Mouse (Mus musculus) MEL (cell line): ENCODE measurements around the gene Tmub1. TPM values are rescaled to one million over a fixed set of nuclear protein-coding genes. Genes with fewer than 3 reads are reported as not detected.
A peak's percentile ranks its signal among the peaks of the same experiment; 100 is the strongest.

Experiments
- DNase-seq: peaks from one replicate; pipeline ENCODE4 v3.0.0; 2011; ENCODE audit warnings: low read depth, low spot score
- H3K27ac ChIP-seq: 2 replicates; pipeline ENCODE4 v1.5.1; 2012; ENCODE audit warnings: low read depth, mild to moderate bottlenecking, control low read depth, low read length, moderate library complexity; ENCODE audit not compliant: control insufficient read depth
- H3K27me3 ChIP-seq, 2 experiments: fragments of 150-350 bp in 1 of 2; sonication (generic) in 1 of 2; 2 replicates each; pipeline ENCODE4 v1.6.1; 2012; ENCODE audit warnings: low read length in 2 of 2, mild to moderate bottlenecking in 2 of 2, improper control_type of control experiment in 1 of 2, moderate library complexity in 1 of 2; ENCODE audit not compliant: insufficient read depth in 2 of 2, control insufficient read depth in 1 of 2
- H3K36me3 ChIP-seq, 2 experiments: 2 replicates each; pipeline ENCODE4 v1.6.1; 2012 to 2014; ENCODE audit warnings: low read length in 2 of 2, improper control_type of control experiment in 1 of 2, inconsistent platforms in 1 of 2, mild to moderate bottlenecking in 1 of 2; ENCODE audit not compliant: insufficient read depth in 2 of 2, control insufficient read depth in 1 of 2
- H3K4me1 ChIP-seq, 2 experiments: fragments of 150-350 bp in 1 of 2; sonication (generic) in 1 of 2; 2 replicates each; pipeline ENCODE4 v1.6.1; 2012; ENCODE audit warnings: low read length in 2 of 2, improper control_type of control experiment in 1 of 2, mild to moderate bottlenecking in 1 of 2; ENCODE audit not compliant: insufficient read depth in 2 of 2, control insufficient read depth in 1 of 2
- H3K4me3 ChIP-seq, 2 experiments: fragments of 150-350 bp in 1 of 2; sonication (generic) in 1 of 2; 2 replicates each; pipeline ENCODE4 v1.5.1; 2012; ENCODE audit warnings: low read depth in 2 of 2, low read length in 2 of 2, mild to moderate bottlenecking in 2 of 2, moderate library complexity in 2 of 2, control low read depth in 1 of 2, improper control_type of control experiment in 1 of 2; ENCODE audit not compliant: control insufficient read depth in 1 of 2, insufficient read depth in 1 of 2
- H3K79me2 ChIP-seq: 2 replicates; pipeline ENCODE4 v1.6.1; 2012; ENCODE audit warnings: mild to moderate bottlenecking, low read length, moderate library complexity; ENCODE audit not compliant: control insufficient read depth, poor library complexity, insufficient read depth
- H3K9ac ChIP-seq: 2 replicates; pipeline ENCODE4 v1.6.1; 2012; ENCODE audit warnings: low read depth, mild to moderate bottlenecking, control low read depth, low read length, moderate library complexity; ENCODE audit not compliant: control insufficient read depth, poor library complexity, severe bottlenecking
- H3K9me3 ChIP-seq: fragments of 150-350 bp; sonication (generic); replicated peaks from 2 replicates; pipeline ENCODE4 v1.6.1; 2012; ENCODE audit warnings: mild to moderate bottlenecking, low read length, improper control_type of control experiment, moderate library complexity; ENCODE audit not compliant: insufficient read depth
- CHD2 ChIP-seq: IDR thresholded peaks from 2 replicates; pipeline ENCODE4 v1.6.1; 2011; ENCODE audit warnings: low read length, improper control_type of control experiment
- CTCF ChIP-seq, 3 experiments: IDR thresholded peaks in 2 of 3; conservative IDR thresholded peaks in 1 of 3; 2 replicates each; pipeline ENCODE4 v1.5.1; 2011 to 2012; ENCODE audit warnings: low read length in 3 of 3, low read depth in 2 of 3, mild to moderate bottlenecking in 2 of 3, improper control_type of control experiment in 1 of 3, inconsistent platforms in 1 of 3, mixed read lengths in 1 of 3, moderate library complexity in 1 of 3; ENCODE audit not compliant: control insufficient read depth in 1 of 3, insufficient read depth in 1 of 3, poor library complexity in 1 of 3, severe bottlenecking in 1 of 3
- ELF1 ChIP-seq: IDR thresholded peaks from 2 replicates; pipeline ENCODE4 v1.6.1; 2014; ENCODE audit warnings: low read depth, mild to moderate bottlenecking, inconsistent platforms, low read length, improper control_type of control experiment, moderate library complexity
- ETS1 ChIP-seq: IDR thresholded peaks from 2 replicates; pipeline ENCODE4 v1.6.1; 2012; ENCODE audit warnings: low read depth, mild to moderate bottlenecking, inconsistent platforms, low read length, improper control_type of control experiment, moderate library complexity
- GATA1 ChIP-seq: IDR thresholded peaks from 2 replicates; pipeline ENCODE4 v1.6.1; 2011; ENCODE audit warnings: low read depth, low read length, improper control_type of control experiment
- JUND ChIP-seq: IDR thresholded peaks from 2 replicates; pipeline ENCODE4 v1.6.1; 2011; ENCODE audit warnings: low read depth, mild to moderate bottlenecking, improper control_type of control experiment, low read length
- KAT2A ChIP-seq: conservative IDR thresholded peaks from 2 replicates; pipeline ENCODE4 v1.6.1; 2012; ENCODE audit warnings: low read depth, low read length, improper control_type of control experiment, inconsistent platforms
- MAFK ChIP-seq: IDR thresholded peaks from 2 replicates; pipeline ENCODE4 v1.6.1; 2011; ENCODE audit warnings: low read depth, mild to moderate bottlenecking, low read length, improper control_type of control experiment, borderline replicate concordance
- MAX ChIP-seq: IDR thresholded peaks from 2 replicates; pipeline ENCODE4 v1.6.1; 2011; ENCODE audit warnings: low read length, improper control_type of control experiment
- MAZ ChIP-seq: IDR thresholded peaks from 2 replicates; pipeline ENCODE4 v1.6.1; 2012; ENCODE audit warnings: low read depth, mild to moderate bottlenecking, inconsistent platforms, low read length, improper control_type of control experiment
- MYB ChIP-seq: IDR thresholded peaks from 2 replicates; pipeline ENCODE4 v1.6.1; 2011; ENCODE audit warnings: mild to moderate bottlenecking, low read depth, low read length, improper control_type of control experiment
- MYC ChIP-seq: IDR thresholded peaks from 2 replicates; pipeline ENCODE4 v1.6.1; 2011; ENCODE audit warnings: low read depth, mild to moderate bottlenecking, low read length, improper control_type of control experiment, moderate library complexity
- RAD21 ChIP-seq: IDR thresholded peaks from 2 replicates; pipeline ENCODE4 v1.6.1; 2011; ENCODE audit warnings: mild to moderate bottlenecking, low read depth, low read length, improper control_type of control experiment
- SIN3A ChIP-seq: IDR thresholded peaks from 2 replicates; pipeline ENCODE4 v1.6.1; 2012; ENCODE audit warnings: low read length, improper control_type of control experiment, inconsistent platforms
- TAL1 ChIP-seq: IDR thresholded peaks from 2 replicates; pipeline ENCODE4 v1.6.1; 2012; ENCODE audit warnings: mild to moderate bottlenecking, inconsistent platforms, low read length, moderate library complexity, mixed read lengths
- UBTF ChIP-seq: IDR thresholded peaks from 2 replicates; pipeline ENCODE4 v1.6.1; 2012; ENCODE audit warnings: low read depth, mild to moderate bottlenecking, inconsistent platforms, low read length, improper control_type of control experiment, moderate library complexity, borderline replicate concordance; ENCODE audit not compliant: insufficient read depth
- USF2 ChIP-seq, 2 experiments: IDR thresholded peaks; 2 replicates each; pipeline ENCODE4 v1.6.1; 2011 to 2012; ENCODE audit warnings: improper control_type of control experiment in 2 of 2, low read length in 2 of 2, borderline replicate concordance in 1 of 2, inconsistent platforms in 1 of 2, low read depth in 1 of 2, mild to moderate bottlenecking in 1 of 2; ENCODE audit not compliant: insufficient read depth in 1 of 2
- ZC3H11A ChIP-seq: IDR thresholded peaks from 2 replicates; pipeline ENCODE4 v1.6.1; 2012; ENCODE audit warnings: low read depth, mild to moderate bottlenecking, inconsistent platforms, low read length, improper control_type of control experiment
- ZKSCAN1 ChIP-seq: IDR thresholded peaks from 2 replicates; pipeline ENCODE4 v1.6.1; 2012; ENCODE audit warnings: low read depth, mild to moderate bottlenecking, inconsistent platforms, low read length, improper control_type of control experiment, moderate library complexity
- ZMIZ1 ChIP-seq: IDR thresholded peaks from 2 replicates; pipeline ENCODE4 v1.6.1; 2012; ENCODE audit warnings: low read depth, mild to moderate bottlenecking, inconsistent platforms, low read length, improper control_type of control experiment, moderate library complexity
- ZNF384 ChIP-seq: IDR thresholded peaks from 2 replicates; pipeline ENCODE4 v1.6.1; 2012; ENCODE audit warnings: low read depth, mild to moderate bottlenecking, inconsistent platforms, low read length, improper control_type of control experiment
- polyA plus RNA-seq, 2 experiments: library from polyadenylated mRNA; stranded (reverse) in 1 of 2; unstranded in 1 of 2; fragments of >175 nt in 1 of 2; fragments of >200 nt in 1 of 2; gene quantifications; 2 replicates each; pipeline versions ENCODE4 v1.2.1 to v1.2.4; 2012; ENCODE audit warnings: low replicate concordance in 2 of 2, low read depth in 1 of 2; ENCODE audit not compliant: insufficient read length in 2 of 2, insufficient read depth in 1 of 2, missing spikeins in 1 of 2
- total RNA-seq: library from RNA; depleted of rRNA; stranded (reverse); fragments of 300-350 nt; gene quantifications from 2 replicates; pipeline ENCODE4 v1.2.3, GENCODE M21; 2012

The Tmub1 gene
- total and polyA plus RNA-seq, 3 experiments, result 17.8 to 36.0 TPM; not detected in 1

GRCm38 (mm10) chr5:24474723-24475261 lies 27.1 kb upstream of the Tmub1 start:
- no peak for DNase-seq
- H3K9ac ChIP-seq, result no peak overlapping the region
- TF ChIP-seq GATA1 (no peak), UBTF (no peak)
- H3K9me3 ChIP-seq, result no peaks in the 10 kb centered on the region
- no peaks in the 10 kb centered on the region for H3K27me3 ChIP-seq
- no peak overlapping the region for H3K4me3 ChIP-seq
- peaks cover 0 to 8% of the 10 kb centered on the region in 2 experiments; a peak in 3 of 4 replicates for H3K36me3 ChIP-seq
- H3K79me2 ChIP-seq, result peaks cover 19% of the 10 kb centered on the region
- H3K4me1 ChIP-seq, result 0 out of 4 replicates have a peak, but pooled peaks cover 0 to 2% of the 10 kb centered on the region in 2 experiments
- no peak overlapping the region for H3K27ac ChIP-seq

- DNase-seq, result no peak
- peaks cover 20% of the 10 kb centered on the region for H3K79me2 ChIP-seq
- H3K9me3 ChIP-seq, result no peaks in the 10 kb centered on the region
- peak in 1 of 3 experiments; percentile 10; a peak in 1 of 6 replicates for TF ChIP-seq CTCF (IDR thresholded peaks at IDR 0.05 in 2 of 3, conservative IDR thresholded peaks at IDR 0.05 in 1 of 3; ENCODE audit: control insufficient read depth in 1 of 3, insufficient read depth in 1 of 3, low read depth in 2 of 3, low read length in 3 of 3, poor library complexity in 1 of 3, severe bottlenecking in 1 of 3)
- TF ChIP-seq GATA1, result no peak
- H3K27me3 ChIP-seq, result no peaks in the 10 kb centered on the region
- no peak overlapping the region for H3K4me3 ChIP-seq
- H3K27ac ChIP-seq, result no peak overlapping the region
- H3K4me1 ChIP-seq, result 0 out of 4 replicates have a peak, but pooled peaks cover 0 to 2% of the 10 kb centered on the region in 2 experiments
- H3K36me3 ChIP-seq, result peaks cover 0 to 8% of the 10 kb centered on the region in 2 experiments; a peak in 3 of 4 replicates
- no peak overlapping the region for H3K9ac ChIP-seq
Observed at GRCm38 (mm10) chr5:24474025-24474722, 26.5 kb upstream of the Tmub1 start.

- peaks cover 23% of the 10 kb centered on the region for H3K79me2 ChIP-seq
- H3K27ac ChIP-seq, result no peak overlapping the region
- no peak for DNase-seq
- no peaks in the 10 kb centered on the region for H3K27me3 ChIP-seq
- H3K9ac ChIP-seq, result no peak overlapping the region
- TF ChIP-seq MAZ (no peak), MAX (no peak), KAT2A (no peak), MAFK (no peak), ZNF384 (no peak), CTCF (IDR thresholded peaks at IDR 0.05 in 2 of 3, conservative IDR thresholded peaks at IDR 0.05 in 1 of 3; ENCODE audit: control insufficient read depth in 1 of 3, insufficient read depth in 1 of 3, low read depth in 2 of 3, low read length in 3 of 3, poor library complexity in 1 of 3, severe bottlenecking in 1 of 3) (no peak), TAL1 (no peak), USF2 (IDR thresholded peaks at IDR 0.05; ENCODE audit: borderline replicate concordance in 1 of 2, insufficient read depth in 1 of 2, low read depth in 1 of 2, low read length in 2 of 2) (no peak), RAD21 (no peak), SIN3A (no peak), ETS1 (no peak), JUND (no peak), ZKSCAN1 (no peak), CHD2 (no peak), MYC (no peak), ELF1 (no peak), MYB (no peak), GATA1 (no peak), ZC3H11A (no peak), ZMIZ1 (no peak)
- TF ChIP-seq, all 39 proteins: peak for 0
- H3K4me3 ChIP-seq, result no peak overlapping the region
- H3K9me3 ChIP-seq, result no peaks in the 10 kb centered on the region
- 0 out of 4 replicates have a peak, but pooled peaks cover 0 to 2% of the 10 kb centered on the region in 2 experiments for H3K4me1 ChIP-seq
- peaks cover 0 to 5% of the 10 kb centered on the region in 2 experiments; a peak in 3 of 4 replicates for H3K36me3 ChIP-seq
Observed at GRCm38 (mm10) chr5:24472884-24473619, 25.4 kb upstream of the Tmub1 start.
